Mouse (Mus musculus) right cerebral cortex, postnatal 25 days (tissue): ENCODE results near the gene Txnrd2.

Source experiments
- DNase-seq: peaks from one replicate; pipeline ENCODE4 v3.0.0; 2022

Txnrd2 gene

DNA sequence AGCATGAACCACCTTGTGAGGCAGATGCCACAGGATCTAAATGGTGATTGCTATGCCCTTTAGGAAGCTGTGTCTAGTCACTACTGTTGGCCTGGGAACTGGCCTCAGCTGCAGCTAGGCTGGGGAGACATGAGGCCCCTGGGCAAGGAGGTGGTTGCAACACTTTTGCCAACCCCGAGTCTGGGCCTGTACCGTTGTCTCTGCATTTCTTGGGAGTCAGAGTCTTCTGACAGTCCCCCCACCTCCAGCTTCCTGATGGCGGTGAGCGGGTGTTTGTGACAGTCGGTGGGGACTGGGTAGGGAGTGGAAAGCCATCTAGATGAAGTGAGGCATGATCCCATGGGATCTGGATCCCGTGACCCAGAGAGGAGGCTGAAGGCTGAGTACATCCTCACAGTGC is 29.2 kb downstream of the Txnrd2 start:
- DNase-seq, result no peak

DNA sequence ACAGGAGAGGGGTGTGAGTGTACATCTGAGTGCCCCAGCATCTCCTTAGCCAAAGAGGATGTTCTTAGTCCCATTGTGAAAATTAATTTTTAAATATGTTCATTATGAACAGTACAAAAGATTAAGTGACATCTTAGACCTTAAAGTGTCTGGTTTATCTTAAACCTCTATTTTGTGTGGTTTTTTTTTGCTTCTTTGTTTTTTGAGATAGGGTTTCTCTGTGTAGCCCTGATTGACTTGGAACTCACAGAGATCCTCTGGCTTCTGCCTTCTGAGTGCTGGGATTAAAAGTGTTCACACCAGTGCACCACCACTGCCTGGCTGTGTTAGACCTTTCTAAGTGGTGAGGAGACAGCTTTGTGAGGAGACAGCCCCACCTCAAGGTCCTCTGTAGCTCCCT is 32.5 kb downstream of the Txnrd2 start:
- no peak for DNase-seq

DNA sequence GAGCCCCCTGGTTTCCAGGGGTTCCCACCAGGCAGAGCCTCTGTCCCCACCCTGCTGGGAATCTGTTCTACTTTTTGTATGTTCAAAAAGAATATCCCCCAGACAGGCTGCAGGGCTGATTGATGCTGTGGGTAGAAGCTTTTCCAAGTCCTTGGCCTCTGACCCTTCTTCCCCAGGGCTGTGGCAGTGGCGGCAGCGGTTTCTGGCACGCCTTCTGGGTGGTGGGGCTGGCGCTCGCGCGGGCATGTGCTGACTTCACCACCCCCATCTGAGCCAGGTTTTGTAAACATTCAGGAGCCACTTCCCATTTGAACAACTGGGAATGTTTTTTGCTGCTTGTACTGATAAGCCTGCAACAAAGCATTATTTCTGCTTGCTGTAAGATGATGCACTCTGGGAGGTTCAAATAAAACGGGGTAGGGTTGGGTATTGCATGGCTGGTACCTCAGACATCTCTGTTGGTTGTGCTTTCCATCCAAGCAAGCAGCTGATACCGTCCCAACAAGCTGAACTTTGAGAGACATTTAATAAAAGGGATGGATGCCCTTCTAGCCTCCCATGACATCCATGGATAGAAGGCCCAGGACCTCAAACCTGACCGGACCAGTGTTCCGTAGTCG is 33.3 kb downstream of the Txnrd2 start:
- no peak for DNase-seq

DNA sequence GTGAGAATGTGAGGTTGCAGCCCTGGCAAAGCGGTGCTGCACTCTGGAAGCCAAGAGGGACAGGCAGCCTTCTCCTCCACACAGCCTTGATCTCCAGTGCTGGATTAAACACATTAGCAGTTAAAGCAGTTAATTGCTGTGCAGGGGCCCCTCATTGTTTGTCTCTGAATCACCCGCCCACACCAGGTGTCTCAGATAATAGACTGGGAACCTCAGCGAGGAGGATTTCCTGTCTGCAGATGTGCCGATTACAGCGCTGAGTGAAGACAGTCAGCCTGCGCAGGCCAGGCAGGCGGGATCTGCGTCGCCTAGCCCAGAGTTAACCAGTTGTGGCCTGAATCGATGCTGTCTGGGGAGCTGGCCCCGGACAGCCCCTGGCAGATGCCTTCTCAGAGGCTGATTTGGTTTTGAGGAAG is 33.8 kb downstream of the Txnrd2 start:
- no peak for DNase-seq

DNA sequence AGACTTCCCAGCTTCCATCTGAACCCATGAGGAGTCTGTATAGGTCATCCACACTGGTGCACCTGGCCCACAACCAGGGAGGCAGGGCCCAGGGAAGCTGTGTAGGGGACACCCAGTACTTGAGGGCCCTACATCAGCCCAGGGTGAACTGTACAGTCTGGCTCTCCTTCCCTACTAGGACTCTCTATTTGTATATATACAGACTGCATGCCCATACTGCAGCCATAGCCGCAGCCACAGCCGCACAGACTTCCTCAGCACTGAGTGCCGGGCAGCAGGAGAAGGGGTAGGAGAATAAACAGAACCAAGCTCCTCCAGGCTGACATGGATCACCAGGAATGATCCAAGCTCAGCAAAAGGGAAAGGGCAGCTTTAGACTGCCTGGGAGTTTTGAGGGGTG is 34.6 kb downstream of the Txnrd2 start:
- DNase-seq, result no peak

DNA sequence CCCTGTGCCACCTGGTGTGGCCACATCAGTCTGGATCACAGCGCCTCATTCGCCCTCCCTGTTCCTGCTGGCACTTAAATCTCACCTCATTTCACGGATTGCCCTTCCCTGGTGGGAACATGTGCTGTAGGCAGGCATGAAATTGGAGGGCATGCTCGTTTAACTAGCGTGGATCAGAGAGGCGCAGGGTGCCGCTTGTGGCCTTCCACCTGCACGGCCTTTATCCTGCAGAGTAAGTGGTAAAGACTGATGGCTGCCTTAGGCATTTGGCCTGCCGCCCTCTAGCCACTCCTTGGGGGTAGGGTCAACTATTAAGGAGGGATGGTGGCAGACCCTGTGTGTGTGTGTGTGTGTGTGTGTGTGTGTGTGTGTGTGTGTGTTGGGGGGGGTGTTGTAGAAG is 35.8 kb downstream of the Txnrd2 start:
- DNase-seq, result no peak

DNA sequence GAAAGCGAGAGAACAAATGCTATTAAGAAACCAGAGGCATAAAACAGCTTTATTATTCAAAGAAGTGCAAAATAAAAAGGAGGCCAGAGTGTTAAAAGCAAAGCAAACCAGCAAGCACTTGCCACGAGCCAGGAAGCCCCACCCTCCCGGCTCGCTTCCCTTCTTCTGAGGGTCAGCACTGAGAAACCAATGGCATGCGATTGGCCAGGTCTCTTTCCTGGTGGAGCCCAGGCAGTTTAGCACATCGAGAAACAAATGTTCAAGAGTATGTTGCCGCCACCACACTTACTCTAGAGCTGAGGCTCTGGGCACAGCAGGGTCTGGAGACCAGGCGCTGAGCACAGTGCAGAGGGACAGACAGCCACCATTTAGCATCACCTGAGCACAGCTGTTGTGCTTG is 36.4 kb downstream of the Txnrd2 start:
- DNase-seq, result no peak

DNA sequence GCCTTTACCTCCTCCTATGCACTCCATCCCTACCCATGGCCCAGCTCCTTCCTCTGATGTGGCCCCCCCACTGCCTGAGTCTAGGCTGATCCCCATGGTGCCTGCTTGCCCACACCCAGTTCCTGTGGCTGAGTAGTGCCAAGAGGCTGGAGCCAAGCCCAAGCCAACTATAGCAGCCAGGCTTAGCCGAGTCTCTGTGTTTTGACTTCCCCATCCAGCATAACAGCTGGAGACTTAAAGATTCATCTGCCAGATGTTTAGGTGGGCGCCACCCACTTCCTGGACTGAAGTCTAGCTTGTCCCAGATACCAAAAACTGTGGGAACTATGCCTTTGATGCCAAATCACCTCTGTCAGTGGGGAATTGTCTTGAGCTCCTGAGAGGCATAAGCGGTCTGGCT is 38.1 kb downstream of the Txnrd2 start:
- DNase-seq, result peak; percentile 37

DNA sequence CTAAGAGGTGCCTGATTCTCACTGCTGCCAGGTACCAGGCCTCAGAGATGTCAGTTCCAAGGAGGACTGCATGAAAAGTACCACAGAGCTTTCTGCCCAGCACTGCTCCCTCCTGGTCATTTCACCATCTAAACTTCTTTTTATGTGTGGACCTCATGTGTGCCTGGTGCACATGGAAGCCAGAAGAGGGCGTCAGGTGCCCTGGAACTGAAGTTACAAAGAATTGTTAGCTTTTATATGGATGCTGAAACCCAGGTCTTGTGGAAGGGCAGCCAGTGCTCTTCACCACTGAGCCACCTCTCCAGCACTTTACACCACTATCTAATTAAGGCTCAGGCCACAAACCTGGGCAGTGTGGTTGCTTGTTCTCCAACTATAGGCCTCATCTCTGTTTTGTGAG is 44.6 kb downstream of the Txnrd2 start:
- no peak for DNase-seq

DNA sequence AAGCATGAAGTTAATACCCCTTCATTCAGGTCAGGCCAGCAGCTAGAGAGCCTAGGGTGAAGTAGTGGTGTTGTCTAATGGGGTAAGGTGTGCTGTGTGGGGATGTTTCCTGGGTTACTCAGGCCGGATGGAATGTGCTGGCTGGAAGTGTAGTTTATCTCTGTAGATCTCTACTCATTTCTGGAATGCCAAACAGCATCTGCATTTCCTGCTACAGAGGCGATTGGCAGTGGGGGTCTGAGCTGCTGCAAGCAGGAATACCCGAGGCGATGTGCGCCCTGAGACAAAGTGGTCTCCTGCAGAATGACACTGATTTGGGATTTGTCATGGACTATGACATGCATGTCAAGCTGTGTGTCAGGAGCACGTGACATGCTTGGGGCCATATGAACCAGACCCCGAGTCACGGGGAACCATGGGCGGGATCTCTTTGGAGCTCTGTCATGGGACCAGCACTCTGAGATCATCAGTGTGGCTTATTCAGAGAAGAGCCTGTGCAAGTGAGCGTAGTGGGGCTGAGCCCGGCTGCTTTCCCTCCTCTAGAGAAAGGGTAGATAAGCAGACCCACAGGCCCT is 45.3 kb downstream of the Txnrd2 start:
- no peak for DNase-seq

DNA sequence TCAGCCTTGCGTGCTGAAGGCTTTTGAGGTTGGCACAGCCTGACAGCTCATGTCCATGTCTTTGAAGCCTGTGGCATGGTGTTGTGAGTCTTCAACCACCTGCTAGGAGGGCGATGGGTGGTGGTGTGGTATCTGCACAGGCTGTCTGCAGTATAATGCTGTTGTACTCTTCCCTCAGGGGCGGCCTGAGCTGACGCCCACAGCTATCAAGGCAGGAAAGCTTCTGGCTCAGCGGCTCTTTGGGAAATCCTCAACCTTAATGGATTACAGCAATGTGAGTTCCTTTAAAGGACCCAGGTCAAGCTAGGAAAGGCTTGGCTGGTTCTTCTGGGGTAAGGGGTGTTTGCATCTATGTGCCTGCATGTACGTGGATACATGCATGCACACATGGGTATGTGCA is 45.8 kb downstream of the Txnrd2 start:
- no peak for DNase-seq

DNA sequence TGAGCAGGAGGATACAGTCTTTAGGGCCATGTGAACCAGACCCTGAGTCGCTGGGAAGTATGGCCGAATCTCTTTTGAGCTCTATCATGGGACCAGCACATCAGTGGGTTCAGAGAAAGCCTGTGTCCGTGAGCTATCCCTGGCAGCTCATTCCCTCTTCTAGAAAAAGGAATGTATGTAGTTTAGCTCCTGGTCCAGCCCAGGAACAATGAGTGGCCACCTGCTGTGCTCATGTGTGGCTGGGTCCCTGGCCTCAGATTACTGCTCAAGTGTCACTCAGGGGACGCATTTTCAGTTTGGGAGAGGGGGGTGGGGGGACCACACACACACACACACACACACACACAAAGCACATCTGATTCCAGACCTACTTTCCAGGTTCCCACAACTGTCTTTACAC is 46.2 kb downstream of the Txnrd2 start:
- DNase-seq, result no peak

DNA sequence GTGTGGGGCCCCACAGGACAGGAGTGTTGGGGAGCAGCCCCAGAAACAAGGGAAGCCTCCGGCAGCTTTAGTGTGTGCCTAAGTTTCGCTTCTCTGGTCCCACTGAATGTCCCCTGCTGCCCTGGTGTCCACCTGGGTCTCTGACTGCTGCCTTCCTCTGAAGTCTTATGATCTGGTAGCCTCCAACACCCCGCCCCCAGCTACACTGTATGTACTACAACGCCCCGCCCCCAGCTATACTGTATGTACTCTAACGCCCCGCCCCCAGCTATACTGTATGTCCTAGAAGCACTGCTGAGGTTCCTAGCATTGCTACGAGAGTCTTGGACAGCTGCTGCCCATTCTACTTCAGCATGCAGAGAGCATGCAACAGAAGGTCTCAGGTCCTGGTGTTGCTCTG is 46.8 kb downstream of the Txnrd2 start:
- no peak for DNase-seq

DNA sequence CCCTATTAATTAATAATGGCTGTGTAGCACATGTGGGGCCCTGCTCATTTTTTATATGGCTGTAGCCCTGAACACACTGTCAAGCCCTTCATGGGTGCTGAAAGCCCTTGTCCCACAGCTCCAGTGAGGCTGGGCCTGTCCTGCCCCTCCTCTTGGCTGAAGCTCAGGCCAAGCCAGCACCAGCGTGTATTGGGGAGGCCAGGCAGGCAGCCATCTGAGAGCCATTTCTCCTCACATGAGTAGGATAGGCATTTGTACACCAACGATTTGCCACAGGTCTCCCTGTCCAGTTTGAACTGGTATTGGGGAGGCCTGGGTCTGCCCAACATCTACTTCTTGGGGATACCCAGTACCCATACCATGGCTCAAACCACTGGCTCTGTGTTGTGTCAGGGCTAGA is 47.8 kb downstream of the Txnrd2 start:
- DNase-seq, result no peak

DNA sequence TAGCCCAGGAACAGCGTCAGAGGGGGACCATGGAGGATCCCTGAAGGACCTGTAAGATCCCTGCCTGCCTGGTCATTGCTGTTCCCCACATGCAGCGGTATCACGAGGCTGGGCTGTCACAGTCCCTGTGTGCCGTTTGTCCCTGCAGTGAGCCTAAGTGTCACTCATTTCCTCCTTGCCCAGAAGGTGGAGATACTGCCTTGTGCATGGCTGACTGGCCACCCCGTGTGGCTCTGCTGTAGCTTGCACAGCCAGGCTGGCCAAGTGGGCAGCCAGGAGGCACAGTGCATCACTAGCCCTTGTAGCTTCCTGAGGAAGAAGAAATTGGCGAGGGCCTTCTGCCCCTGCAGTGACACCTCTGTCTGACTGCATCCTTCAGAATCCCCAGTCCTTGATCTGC is 51.8 kb downstream of the Txnrd2 start:
- no peak for DNase-seq

DNA sequence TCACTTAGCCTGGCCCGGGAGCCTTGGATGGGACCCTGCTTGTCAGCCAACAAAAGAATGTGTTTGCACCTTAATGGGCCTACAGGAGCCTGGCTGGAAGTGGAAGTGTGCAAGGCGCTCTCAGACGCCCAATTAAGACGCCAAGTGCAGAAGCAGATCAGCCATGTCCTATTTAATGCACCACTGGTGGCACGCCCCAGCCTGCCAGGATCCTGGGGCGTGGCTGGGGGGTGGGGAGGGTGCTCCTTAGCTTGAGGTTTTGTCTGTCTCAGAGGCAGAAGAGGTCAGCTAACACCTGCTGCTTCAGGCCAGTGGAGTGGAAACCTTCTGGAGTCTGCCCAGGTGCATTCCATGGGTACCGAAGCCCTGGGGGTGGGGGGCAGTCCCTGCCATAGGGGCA is 53.5 kb downstream of the Txnrd2 start:
- DNase-seq, result no peak

DNA sequence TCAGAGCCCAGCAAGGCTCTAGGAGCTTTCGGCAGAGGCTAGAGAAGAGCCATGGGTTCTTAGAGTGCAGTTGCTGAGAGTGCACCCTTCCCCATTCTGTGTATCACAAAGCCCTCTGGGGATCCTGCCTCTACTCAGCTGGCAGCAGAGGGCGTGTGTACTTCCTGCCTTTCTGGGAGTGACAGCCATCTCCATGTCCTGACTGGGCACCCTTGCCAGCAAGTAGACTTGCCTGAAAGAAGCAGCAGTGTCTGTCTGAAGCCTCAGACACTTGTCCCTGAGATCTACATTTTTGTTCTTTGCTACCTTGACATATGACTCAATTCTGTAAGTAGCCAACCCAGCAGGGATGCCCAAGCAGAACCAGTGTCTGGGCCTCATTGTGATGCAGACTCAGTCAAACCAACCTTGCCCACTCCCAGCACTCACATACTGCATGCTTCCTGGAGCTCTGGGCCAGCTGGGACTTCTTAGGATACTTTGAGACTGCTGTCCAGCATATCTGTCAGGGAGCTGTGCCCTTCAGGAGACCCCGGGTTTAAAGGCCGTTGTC is 54.8 kb downstream of the Txnrd2 start:
- DNase-seq, result no peak

DNA sequence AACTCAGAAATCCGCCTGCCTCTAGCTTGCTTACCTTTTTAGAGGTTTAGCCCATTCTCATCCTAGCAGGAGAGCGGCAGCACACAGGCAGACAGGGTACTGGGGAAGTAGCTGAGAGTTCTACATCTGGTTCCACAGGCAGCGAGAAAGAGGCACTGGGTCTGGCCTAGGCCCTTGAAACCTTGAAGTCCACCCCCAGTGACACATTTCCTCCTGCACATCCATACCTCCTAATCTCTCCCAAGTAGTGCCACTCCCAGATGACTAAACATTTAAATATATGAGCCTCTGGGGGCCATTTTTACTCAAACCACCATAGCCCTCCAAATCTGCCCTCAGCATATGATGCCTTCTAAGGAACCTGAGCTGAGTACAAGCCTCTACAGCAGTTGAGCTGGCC is 56.2 kb downstream of the Txnrd2 start:
- no peak for DNase-seq

DNA sequence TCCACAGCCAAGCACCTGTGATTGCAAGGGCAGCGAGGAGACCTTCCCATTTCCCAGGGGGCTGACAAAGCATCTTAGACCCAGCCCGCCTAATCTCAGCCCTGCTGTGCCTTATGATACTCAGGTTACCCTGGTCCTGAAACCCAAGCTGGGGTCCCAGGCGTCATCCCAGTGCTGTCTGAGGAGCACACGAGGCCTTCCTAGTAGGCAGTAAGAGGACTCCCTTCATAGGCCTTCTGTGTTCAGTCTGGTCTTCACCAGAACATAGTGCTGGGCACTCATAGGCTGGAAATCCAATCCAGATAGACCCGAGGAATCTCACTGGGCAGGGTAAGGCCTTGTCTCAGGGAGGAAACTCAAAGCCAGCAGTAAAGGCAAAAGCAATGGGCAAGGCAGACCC is 57.7 kb downstream of the Txnrd2 start:
- DNase-seq, result no peak

DNA sequence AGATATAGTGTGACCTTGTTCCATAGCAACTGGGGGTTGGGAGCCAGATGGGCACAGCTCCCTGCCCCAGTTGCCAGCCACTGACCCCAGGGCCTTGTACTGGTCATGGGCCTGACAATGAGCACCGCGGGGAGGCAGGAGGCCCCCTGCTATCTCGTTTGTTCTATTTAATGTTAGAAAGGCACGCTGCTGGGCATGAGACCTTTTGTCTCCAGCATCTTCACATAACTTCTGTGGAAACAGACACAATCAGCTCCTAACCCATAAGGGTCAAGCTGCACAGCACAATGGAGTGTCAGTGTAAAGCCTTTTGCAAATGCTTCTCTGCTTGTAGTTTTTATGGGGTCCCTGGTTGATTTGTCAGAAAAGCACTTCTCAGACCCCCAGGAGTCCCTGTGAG is 58.2 kb downstream of the Txnrd2 start:
- no peak for DNase-seq

DNA sequence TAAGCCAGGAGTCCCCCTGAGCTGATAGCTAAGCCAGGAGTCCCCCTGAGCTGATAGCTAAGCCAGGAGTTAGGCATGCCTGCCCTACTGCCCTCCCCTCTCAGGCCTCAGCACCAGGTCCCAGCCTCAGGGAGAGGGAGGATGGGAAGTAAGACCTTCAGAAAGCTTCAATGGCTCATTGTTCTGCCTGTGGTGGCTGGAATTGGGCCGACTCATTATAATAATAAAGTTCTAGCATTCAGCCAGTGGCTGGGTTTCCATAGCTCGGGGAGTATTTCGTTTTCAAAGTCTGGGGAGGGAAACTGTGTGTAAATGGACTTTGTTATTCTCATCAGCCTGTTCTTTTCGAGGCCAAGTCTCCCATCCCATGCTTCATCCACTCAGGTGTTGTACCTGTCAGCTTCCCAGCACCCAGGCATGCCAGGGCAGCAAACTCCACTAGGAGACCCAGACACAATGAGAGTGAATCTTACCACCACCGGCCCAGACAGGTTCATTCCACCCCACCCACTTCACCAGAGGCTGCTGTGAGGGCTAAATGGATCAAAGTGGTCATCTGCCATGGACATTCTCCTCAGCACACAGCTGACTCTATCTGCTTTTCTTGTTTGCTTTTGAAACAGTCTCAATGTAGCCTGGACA is 58.7 kb downstream of the Txnrd2 start:
- DNase-seq, result no peak

DNA sequence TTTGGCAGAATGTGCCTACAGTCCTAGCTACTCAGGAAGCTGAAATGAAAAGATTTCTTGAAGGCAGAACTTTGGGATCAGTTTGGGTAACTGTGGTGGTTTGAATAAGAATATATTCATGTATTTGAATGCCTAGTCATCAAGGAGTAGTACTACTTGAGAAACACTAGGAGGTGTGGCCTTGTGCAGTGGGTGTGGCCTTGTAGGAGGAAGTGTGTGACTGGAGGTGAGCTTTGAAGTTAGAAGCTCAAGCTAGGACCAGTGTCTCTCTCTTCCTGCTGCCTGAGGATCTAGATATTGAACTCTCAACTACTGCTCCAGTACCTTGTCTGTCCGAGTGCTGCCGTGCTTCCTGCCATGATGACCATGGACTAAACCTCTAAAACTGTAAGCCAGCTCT is 59.9 kb downstream of the Txnrd2 start:
- no peak for DNase-seq

DNA sequence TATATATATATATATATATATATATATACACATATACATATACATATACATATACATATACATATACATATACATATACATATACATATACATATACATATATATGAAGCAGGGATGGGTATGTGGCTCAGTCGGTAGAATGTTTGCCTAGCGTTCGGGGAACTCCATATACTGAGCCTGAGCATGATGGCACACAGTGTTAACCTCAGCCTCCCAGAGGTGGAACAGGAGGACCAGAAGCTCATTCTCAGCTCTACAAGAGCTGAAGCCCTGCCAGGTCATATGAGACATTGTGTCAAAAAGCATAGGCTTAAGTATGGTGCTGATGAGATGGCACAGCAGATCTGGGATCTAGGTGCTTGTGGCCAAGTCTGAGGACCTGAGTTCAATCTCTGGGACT is 64.1 kb downstream of the Txnrd2 start:
- no peak for DNase-seq

DNA sequence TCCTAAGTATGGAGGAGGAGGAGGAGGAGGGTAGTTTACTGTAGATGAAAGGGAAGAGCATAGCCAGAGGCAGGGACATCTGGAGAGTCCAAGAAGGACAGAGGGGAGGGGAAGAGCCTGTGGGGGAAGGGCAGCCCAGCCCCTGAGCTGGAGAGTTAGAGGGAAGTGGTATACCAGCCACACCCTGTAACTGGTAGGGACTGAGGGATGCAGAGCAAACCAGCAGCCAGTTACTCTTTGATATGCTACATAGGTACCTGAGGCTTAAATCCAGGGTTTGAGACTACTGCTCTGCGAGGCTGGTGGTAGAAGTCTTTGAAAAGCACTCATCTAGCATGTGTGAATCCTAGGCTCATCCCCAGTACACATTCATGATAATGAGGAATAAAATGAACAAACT is 64.7 kb downstream of the Txnrd2 start:
- no peak for DNase-seq
